Mouse (Mus musculus) CD8-positive naive resting alpha-beta T cell, adult 2 months (primary cell): Measurements from ENCODE around the gene Hectd2.

Experiments used
- DNase-seq, 2 experiments: peaks; one replicate each; pipeline ENCODE4 v3.0.0; 2022; ENCODE audit warnings: low read depth in 2 of 2, low spot score in 2 of 2

Gene Hectd2

DNA sequence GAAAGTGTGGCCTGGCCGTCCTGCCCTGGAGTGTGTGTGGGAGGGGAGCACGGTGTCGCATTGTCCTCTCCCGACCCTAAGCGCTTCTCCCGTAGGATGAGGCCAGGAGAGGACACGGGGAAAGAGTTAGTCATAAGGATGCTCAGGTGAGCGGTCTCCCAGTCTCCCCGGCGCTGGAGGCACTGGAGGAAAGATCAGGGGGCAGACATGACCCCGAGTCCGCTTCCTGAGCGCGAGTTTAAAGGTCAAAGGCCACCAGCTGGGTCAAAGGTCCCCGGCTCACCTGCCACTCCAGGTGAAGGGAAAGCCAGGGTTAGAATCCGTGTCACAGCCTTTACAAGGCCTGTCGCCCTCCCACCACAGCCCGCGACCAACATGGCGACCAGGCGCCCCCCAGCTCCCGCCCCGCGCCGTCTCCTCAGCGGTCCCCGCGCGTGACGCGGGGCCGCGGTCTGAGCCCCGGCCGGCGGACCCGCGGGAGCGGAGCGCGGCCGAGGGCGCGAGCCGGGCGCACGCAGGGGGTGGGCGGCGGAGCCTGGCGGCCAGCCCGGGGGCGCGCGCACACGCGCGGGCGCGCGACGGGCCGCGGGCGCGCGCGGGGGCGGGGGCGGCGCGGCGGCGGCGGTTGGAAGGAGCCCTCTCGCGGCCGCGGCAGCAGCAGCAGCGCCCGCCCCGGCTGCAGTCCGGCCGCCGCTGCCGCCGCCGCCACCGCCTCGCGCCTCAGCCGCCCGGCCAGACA, at the start of gene Hectd2:
Gene Hectd2, plus strand, starts transcription at position 594 of the 739 bp plus-strand sequence.
- peak; percentile 40 to 43 for DNase-seq

DNA sequence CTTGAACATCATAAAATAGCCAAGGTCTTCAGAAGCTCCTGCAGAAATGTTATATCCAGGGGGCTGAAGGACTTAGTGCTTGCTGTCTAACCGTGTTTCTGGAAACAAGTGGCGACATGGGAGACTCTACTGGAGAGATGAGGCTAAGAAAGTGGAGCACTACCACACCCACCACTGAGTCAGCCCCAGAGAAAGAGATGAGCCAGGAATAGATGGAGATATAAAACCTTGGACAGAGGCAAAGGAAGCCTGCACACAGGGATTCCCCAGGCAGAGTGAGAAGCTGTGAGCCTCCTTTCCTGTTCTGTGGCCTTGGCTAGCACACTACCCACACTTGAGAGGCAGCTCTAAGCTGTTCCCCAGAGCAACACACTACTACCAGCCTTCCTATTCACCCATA, 49.7 kb upstream of the Hectd2 start:
- no peak for DNase-seq

DNA sequence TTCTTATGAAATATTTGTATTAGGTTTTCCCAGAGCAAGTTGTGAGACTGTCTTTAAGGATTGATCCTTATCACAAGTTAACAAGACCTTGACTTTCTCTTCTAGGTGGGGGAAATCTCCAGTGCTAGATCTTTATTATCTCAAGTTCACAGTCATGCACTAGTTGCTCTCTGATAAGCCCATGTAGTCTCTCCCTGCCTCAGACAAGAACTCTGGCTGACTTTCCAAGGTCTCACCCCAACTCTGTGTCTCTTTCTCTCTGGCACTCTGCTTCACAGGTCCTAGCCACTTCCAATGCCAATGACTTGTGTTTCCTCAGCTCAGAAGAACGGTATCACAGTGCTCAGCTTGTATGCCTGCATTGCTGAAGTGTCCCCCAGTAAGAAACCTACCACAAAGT, 43.1 kb upstream of the Hectd2 start:
- DNase-seq, result no peak

DNA sequence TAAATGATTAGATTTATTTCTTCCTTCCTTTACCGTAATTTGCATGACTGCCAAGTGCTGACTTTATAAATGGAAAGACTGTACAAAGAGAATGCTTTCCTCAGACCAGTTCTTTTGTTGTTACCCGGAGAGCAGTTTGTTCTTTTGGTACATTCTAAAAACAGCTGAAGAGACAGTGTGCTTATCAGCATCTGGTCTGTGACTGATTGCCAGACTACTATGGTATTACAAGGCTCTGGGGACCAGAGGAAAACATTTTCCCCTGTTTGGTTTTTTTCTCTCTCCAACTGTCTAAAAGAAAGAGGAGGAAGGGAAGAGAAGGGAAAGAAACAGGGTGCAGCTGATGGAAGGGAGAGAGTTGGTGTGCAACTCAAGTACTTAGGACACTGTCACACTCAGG, 36.0 kb upstream of the Hectd2 start:
- no peak for DNase-seq

DNA sequence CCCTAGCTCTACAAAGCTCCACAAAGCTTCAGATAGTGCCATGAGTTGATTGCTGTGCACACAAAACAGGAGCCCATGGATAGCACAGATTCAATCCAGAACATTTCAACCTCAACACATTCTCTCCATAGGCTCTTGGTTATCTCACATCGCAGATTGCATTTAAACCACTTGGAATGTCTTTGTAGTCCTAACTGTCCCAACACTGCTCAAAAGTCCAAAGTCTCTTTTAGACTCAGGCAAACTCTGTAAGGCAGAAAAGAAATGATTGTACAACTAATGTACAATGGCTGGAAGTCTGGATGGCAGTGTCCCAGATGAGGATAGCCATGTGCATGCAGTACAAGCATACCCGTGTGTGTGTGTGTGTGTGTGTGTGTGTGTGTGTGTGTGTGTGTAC, 32.9 kb upstream of the Hectd2 start:
- no peak for DNase-seq

DNA sequence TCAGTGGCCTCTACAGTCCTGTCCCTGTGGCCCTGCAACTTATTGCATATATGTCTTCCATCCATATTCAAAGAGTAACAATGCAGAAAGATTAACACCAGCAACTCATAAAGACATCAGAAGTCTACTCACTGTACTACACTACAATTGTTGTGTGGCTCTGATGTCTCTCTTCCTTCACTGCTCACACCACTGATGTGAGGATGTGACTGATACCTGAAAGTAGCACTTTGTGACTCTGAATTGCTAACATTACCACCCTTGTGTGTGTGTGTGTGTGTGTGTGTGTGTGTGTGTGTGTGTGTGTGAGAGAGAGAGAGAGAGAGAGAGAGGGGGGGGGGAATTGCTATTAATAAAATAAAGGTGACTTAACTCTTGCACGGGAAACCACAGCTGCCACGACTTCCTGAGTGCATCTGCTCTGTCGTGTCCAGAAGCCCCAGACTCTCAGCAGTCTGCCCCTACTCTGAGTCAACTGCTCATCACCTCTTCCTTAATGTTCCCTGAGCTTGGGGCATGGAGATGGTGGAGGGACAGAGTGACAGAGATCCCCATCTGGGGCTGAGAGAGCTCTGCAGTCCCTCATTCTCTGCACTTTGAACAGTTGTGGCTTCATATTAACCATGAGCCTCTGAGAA, 31.8 kb upstream of the Hectd2 start:
- peak; percentile 16 for DNase-seq

DNA sequence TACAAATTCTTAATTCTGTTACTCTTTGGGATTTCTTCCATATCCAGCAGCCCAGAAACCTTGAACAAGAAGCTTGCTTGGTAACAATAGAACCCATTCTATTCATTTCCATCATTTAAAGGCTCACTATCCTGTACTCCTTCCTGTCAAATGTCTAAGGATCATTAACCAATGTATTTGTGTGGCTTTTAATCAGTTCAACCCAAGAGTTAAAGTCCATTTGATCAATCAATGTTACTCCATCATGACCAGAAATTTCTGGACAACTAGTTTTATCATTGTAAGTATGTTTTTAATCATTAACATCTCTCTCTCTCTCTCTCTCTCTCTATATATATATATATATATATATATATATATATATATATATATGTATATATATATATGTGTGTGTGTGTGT, 29.4 kb upstream of the Hectd2 start:
- no peak for DNase-seq

DNA sequence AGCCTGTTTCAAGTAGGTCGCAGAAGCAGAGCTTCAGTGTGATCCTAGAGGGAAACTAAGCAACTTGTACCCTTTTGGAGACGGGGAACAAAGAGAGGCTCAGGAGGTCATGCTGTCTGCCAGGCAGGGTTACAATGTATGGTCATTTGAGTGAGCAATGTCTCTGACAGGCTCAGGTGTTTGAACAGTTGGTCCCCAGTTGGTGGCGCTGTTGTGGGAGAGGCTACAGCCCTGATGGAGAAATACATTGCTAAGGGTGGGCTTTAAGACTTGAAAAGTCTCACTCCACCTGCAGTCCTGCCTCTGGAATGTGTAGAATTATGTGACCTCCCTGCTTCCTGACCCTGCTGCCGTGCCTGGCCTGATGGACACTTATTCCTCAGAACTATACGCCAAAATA, 21.4 kb upstream of the Hectd2 start:
- peak in 1 of 2 experiments; percentile 50 for DNase-seq

DNA sequence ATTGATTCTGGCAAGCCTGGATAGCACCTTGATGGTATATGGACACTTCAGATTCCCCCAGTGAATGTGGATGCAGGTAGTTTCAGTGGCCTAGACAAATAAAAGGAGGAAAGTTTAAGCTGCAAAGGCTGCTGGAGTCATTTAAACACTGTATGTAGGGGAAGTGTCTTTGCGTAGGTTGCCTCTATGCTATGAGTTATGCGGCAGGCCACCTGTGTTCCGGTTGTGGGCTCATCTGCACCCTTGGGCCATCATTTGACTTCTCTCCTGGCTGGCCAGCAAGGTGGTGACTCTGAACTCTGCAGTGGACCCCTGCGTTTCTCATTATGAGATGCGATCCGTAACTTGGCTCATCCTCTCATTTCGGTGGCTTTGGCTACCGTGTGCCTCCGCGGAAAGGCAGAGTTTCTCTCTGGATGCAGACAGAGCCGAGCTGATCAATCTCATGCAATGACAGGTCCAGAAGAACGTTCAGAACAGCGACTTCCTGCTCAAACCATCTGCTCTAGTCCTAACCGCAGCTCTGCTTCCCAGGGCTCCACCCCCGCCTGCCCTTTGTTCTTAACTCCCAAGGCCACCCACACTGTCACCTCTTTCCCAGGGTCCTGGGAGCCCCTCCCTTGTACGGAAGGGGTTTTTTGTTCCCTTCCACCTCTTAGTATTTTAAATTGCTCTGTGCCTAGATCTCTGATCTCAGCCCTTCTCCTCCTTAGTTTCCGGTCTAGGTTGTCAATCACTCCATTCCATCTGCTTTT, 20.3 kb upstream of the Hectd2 start:
- peak; percentile 16 to 34 for DNase-seq

DNA sequence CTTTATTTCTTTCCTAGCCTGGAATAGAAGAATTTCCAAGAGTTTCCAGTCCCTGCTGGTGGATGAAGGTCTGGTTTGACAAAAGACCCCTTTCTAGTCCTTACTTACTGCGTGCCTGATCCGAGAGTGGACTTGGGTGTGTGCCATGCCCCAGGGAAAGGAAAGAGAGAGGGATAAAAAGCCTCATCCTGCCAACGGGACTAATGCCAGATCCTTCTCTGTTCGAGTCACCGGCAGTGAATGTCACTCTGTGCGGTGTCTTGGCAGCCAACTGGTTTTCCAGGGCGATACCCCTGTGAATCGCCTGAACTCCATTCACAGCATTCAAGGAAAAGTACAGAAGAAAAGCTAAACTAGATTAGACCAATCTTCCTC, 19.7 kb upstream of the Hectd2 start:
- DNase-seq, result no peak

DNA sequence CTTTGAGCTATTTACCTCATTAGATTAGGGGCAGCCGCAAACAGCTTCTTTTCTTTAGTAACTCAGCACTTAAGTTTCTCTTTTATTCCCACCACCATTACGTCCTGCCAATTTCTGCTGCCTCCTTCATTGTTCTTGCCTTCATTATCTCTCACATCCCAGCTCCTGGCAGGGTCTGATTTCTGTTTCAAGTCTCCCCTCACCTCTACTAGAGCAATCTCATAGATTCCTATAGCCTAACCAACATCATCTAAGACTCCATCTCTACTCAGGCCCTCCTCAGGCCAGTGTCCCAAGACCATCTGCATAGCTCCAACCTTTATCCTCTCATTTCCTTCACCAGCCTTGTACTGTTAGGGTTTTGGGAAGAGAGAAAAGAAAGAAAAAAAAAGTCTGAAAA, 19.3 kb upstream of the Hectd2 start:
- no peak for DNase-seq

DNA sequence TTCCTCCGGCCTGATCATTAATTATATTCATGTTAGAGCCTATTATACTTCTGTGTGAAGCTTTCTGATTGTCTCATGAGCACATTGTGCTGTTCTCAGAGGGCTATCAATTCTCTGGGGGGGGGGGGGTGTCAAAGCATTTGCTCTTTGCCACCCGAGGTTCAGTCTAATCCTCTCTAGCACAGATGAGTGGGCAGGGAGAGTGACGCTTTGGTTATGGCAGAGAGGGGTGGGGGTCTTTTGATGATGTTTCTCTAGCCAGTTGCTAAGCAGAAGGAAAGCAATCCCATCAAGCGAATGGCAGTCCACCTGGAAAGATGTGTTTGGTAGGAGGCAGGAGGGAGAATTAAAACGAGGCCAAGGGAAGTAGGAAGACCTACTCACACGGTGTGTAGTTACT, 18.6 kb upstream of the Hectd2 start:
- DNase-seq, result no peak

DNA sequence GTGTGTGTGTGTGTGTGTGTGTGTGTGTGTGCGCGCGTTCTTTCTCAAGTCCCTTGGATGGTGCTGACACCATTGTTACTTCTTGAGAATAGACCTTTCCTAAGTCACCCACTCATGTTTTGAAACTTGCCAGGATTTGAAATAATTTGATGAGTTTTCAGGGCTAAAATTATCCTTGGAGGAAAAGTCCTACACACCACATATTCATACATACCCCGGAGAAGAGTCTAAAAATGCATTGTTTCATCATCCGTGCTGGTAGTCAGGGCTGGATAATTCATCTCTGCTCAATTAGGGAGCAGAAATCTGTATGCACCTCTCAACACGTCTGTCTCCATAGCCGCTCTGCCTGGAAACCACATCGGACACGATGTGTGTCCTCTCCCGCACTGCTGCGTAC, 17.5 kb upstream of the Hectd2 start:
- DNase-seq, result no peak

DNA sequence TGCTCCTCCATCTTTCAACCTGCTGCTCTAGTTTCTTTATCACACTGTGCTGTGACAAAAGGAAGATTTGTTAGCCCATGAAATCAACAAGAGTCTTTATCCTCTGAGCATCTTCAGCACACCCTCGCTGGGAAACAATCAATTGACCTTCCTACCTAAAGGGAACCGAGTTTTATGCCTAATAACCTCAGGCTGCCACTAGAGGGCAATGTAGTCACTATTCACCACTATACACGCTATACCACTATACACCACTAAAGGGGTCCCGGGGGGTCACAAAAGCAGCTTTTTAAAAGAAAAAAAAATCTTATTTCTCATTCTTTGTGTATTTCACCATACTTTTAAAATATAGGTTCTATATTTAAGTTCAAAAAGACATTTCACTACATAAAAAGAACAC, 15.9 kb upstream of the Hectd2 start:
- peak; percentile 32 to 62 for DNase-seq

DNA sequence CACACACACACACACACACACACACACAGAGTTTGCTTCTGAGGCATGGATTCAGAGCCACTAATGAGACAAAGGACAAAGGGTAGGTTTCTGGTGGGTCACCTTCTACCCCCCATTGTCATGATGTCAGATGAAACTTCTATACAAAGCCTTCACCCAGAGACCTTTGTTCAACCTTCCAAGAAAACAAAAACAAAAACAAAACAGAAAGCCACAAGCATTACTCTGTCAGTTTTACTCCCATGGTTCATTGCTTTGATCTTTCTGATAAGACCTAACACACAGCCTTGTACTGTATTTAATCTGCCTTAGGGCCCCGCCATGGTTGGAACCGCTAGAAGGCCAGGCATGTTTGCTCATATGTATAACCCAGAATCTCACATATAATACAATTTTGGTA, 15.1 kb upstream of the Hectd2 start:
- DNase-seq, result no peak

DNA sequence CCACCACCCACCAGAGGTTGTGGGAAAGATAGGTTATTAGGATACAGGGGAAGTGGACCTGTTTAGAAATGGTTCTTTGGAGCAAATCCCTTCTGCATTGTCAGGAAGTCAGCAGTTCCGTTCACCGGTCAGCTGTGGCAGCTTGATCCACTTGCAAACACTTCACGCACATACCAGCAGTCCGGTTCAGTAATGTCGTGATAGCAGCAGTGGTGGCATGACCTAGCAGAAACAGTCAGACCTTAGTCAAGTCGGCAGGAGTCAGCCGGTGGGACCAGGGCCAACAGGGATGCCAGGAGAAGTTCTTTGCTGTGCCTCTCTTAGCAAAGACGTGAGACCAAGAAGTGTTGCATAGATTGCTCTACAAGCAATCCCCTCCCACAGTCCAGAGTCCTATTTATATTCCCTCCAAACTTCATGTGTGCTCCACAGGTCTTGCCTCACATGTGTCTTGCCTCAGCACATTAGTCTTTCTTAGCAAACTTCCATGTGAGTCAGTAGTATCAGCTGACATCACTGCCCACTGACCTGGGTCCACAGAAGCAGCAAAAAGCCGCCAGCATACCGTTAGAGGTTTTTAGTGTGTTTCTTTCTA, 14.3 kb upstream of the Hectd2 start:
- DNase-seq, result no peak

DNA sequence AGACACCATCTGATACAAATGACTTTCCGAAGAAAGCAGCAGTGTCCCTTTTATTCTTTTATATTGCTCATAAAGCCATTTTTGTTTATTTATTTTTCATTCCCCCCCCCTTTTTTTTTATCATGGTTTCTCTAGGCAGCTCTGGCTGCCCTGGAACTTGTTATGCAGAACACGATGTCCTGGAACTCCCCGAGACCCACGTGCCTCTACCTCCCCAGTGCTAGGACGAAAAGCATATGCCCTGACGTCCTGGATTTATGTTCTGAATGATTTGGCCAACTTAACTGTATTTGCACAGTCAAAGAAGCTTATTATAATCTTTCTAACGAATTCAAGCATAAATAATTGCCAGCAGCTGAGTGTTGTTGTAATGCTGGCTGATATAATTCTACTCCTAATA, 13.7 kb upstream of the Hectd2 start:
- DNase-seq, result no peak

DNA sequence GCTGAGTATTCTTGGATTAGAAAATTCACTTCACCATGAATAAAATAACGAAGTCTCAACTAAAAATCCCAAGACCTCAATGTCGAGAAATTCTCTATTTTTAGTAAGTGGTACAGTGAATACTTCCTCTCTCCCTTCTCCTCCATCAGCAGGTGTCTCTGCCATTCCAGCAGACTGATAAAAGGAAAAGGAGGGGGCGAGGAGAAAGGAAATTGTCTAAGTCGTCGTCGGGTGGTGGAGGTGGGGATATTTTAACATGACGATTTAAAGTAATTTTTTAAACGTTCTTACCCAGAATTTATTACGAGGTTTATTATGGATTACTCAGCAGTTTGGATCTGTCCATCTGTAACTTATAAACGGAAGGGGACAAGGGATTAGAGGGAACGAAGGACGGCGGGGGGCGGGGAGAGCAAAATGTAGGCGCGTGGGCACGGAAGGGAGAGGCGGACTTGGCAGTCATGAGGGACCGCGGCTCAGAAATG, 836 bp upstream of the Hectd2 start:
- no peak for DNase-seq

DNA sequence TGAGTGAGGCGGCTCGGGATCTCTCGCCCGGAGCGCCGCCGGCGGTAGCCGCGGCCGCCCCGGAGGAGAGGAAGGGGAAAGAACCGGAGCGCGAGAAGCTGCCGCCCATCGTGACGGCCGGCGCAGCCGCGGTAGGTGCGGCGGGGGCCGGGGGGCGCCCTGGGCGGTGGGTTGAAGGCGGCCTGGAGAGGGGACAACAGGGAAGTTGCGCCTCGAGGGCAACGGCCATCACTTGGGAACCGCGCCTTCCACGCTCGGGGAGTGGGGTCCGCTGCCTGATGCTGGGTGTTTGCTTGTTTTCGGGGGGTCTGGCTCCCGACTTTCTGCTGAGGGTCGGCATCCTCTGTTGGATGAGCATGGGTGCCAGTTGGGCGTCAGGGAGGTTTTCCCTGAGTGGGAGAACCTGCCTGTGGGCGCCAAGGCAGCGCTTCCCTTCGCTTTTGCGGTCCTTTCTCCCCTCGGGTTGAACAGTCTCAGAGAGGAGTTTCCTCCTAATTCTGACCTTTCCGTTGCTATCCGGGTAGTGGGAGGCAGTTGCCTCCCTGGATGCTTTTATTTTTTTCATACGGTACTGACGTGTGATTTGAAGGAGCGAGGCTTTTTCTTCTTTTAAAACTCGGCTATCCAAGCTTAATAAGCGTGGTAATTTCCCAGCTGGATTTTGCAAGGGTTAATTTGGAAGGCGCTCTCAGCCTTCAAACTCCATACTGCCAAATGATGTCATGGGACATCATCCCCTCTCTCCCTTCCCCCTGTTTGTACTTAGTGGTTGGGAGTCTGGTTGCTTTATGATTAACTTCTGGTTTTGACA, 551 bp downstream of the Hectd2 start:
- peak; percentile 14 to 20 for DNase-seq

DNA sequence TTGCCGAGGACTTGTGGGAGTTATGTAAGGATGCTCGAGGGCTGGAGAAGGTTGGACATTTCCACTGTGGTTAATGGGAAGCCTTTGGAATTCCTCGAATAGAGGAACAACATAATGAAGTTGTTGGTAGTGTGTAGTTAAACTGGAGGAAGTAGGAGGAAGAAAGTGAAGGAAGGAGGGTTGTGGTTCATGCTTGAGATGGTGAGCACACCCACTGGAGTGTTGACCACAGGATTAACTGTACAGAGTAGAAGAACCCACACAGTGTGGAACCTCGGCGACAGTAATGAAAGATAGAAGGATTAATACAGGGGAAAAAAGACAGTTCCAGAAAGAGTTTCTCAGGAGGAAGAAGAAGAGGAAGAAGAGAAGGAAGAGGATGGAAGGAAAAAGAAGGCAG, 4.9 kb downstream of the Hectd2 start:
- DNase-seq, result no peak

DNA sequence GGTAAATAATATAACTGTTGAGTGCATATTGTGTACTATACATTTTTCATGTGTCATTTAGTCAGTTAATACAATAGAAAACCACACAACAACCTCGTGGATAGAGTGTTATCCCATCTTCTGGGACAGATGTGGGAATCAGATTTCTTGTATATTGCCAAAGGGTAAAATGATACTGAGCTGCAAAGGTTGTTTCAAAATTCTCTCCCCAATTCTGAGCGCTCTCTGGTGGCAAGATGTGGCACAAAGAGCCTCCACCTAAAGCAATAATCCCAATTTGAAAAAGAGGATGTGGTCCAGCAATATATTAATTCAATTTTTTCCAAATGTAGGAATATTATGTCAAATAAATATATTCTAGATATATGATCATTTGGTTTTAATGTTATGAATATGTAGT, 5.7 kb downstream of the Hectd2 start:
- no peak for DNase-seq
